Mouse (Mus musculus) lung, embryonic 15.5 days (tissue): ENCODE data around the gene Pum1. TPM values are rescaled to one million over a fixed set of nuclear protein-coding genes. Genes with fewer than 3 reads are reported as not detected.

ENCODE experiments used
- ATAC-seq: fragments of 200-750 bp; cut with Nextera tagmentation; 2 replicates; pipeline ENCODE4 v1.8.0; 2017; ENCODE audit warnings: moderate number of reproducible peaks, borderline replicate concordance; ENCODE audit not compliant: low FRiP score, low TSS enrichment; ENCODE audit errors: extremely low read depth
- H3K27ac ChIP-seq: fragments of 300-500 bp; sonication (generic); 2 replicates; pipeline ENCODE4 v1.5.1; 2015; ENCODE audit warnings: moderate library complexity, mild to moderate bottlenecking, inconsistent platforms
- H3K27me3 ChIP-seq: fragments of 300-500 bp; sonication (generic); 2 replicates; pipeline ENCODE4 v1.6.1; 2015; ENCODE audit warnings: inconsistent platforms
- H3K36me3 ChIP-seq: fragments of 300-500 bp; sonication (generic); 2 replicates; pipeline ENCODE4 v1.6.1; 2015; ENCODE audit warnings: inconsistent platforms
- H3K4me1 ChIP-seq: fragments of 300-500 bp; sonication (generic); 2 replicates; pipeline ENCODE4 v1.6.1; 2015; ENCODE audit warnings: inconsistent platforms
- H3K4me2 ChIP-seq: fragments of 300-500 bp; sonication (generic); 2 replicates; pipeline ENCODE4 v1.6.1; 2015; ENCODE audit warnings: inconsistent platforms, mild to moderate bottlenecking, moderate library complexity
- H3K4me3 ChIP-seq: fragments of 300-500 bp; sonication (generic); 2 replicates; pipeline ENCODE4 v1.5.1; 2015; ENCODE audit warnings: mild to moderate bottlenecking, inconsistent platforms
- H3K9ac ChIP-seq: fragments of 300-500 bp; sonication (generic); 2 replicates; pipeline ENCODE4 v1.6.1; 2015; ENCODE audit warnings: inconsistent platforms
- H3K9me3 ChIP-seq: fragments of 300-500 bp; sonication (generic); 2 replicates; pipeline ENCODE4 v1.6.1; 2016; ENCODE audit warnings: inconsistent platforms
- WGBS: fragments of 180-500 bp; shearing (Covaris S2); methylation state at CpG from one replicate; pipeline ENCODE4 v1.1.7; 2015; 5-methylcytosine and 5-hydroxymethylcytosine counted together
- polyA plus RNA-seq: library from polyadenylated mRNA; unstranded; fragments of >200 nt; fragmentation: Nextera tagmentation; extraction: Ambion mirVana; gene quantifications from 2 replicates; pipeline ENCODE4 v1.2.1, GENCODE M21; 2015

The Pum1 gene
- polyA plus RNA-seq, 1 experiment from 2014 or later, result 88.3 TPM

GRCm38 (mm10) chr4:130774822-130775221, 111.7 kb downstream of the Pum1 start:
- Histone ChIP-seq H3K9me3 (no peaks in the 10 kb centered on the region), H3K27ac (no peak overlapping the region), H3K4me2 (no peak overlapping the region), H3K36me3 (peaks cover 80% of the 10 kb centered on the region), H3K4me1 (peaks cover 7% of the 10 kb centered on the region; the same call in 1 of the 2 replicates), H3K4me3 (no peak overlapping the region), H3K27me3 (no peaks in the 10 kb centered on the region), H3K9ac (no peak overlapping the region)
- 93% methylated on average over 4 of the region's 4 CpGs for WGBS
- ATAC-seq, result no peak

- Histone ChIP-seq H3K9me3 (no peaks in the 10 kb centered on the region), H3K27me3 (no peaks in the 10 kb centered on the region), H3K9ac (no peak overlapping the region), H3K4me3 (no peak overlapping the region), H3K27ac (no peak overlapping the region), H3K4me2 (no peak overlapping the region), H3K36me3 (peaks cover 75% of the 10 kb centered on the region), H3K4me1 (peaks cover 7% of the 10 kb centered on the region; the same call in 1 of the 2 replicates)
- no peak for ATAC-seq
- 48% methylated on average over 10 of the region's 10 CpGs for WGBS
Observed at GRCm38 (mm10) chr4:130777647-130778046, 114.5 kb downstream of the Pum1 start.

GRCm38 (mm10) chr4:130779037-130779436, 115.9 kb downstream of the Pum1 start:
- H3K4me1 ChIP-seq, result peaks cover 7% of the 10 kb centered on the region; the same call in 1 of the 2 replicates
- ATAC-seq, result no peak
- H3K4me2 ChIP-seq, result no peak overlapping the region
- no peak overlapping the region for H3K4me3 ChIP-seq
- H3K9ac ChIP-seq, result no peak overlapping the region
- no peaks in the 10 kb centered on the region for H3K27me3 ChIP-seq
- peaks cover 61% of the 10 kb centered on the region for H3K36me3 ChIP-seq
- H3K27ac ChIP-seq, result no peak overlapping the region
- 59% methylated on average over 3 of the region's 3 CpGs for WGBS
- no peaks in the 10 kb centered on the region for H3K9me3 ChIP-seq

GRCm38 (mm10) chr4:130782492-130782891, 119.4 kb downstream of the Pum1 start:
- Histone ChIP-seq H3K4me3 (no peak overlapping the region), H3K9me3 (no peaks in the 10 kb centered on the region), H3K9ac (no peak overlapping the region), H3K4me2 (no peak overlapping the region), H3K4me1 (peaks cover 3% of the 10 kb centered on the region; the same call in 1 of the 2 replicates), H3K27me3 (no peaks in the 10 kb centered on the region), H3K27ac (no peak overlapping the region), H3K36me3 (peaks cover 33% of the 10 kb centered on the region)
- 87% methylated on average over 2 of the region's 2 CpGs for WGBS
- no peak for ATAC-seq

GRCm38 (mm10) chr4:130784755-130785154, 121.6 kb downstream of the Pum1 start:
- WGBS, result 21% methylated on average over 4 of the region's 4 CpGs
- ATAC-seq, result no peak
- Histone ChIP-seq H3K36me3 (peaks cover 20% of the 10 kb centered on the region), H3K9me3 (no peaks in the 10 kb centered on the region), H3K4me1 (no peaks in the 10 kb centered on the region), H3K9ac (no peak overlapping the region), H3K27me3 (no peaks in the 10 kb centered on the region), H3K4me2 (no peak overlapping the region), H3K4me3 (no peak overlapping the region), H3K27ac (no peak overlapping the region)

- H3K27ac ChIP-seq, result no peak overlapping the region
- no peak overlapping the region for H3K9ac ChIP-seq
- no peak overlapping the region for H3K4me3 ChIP-seq
- no peaks in the 10 kb centered on the region for H3K9me3 ChIP-seq
- no peak overlapping the region for H3K4me2 ChIP-seq
- H3K4me1 ChIP-seq, result peaks cover 6% of the 10 kb centered on the region
- no peaks in the 10 kb centered on the region for H3K27me3 ChIP-seq
- no peak for ATAC-seq
- no peaks in the 10 kb centered on the region for H3K36me3 ChIP-seq
- 72% methylated on average over 5 of the region's 5 CpGs for WGBS
Observed at GRCm38 (mm10) chr4:130787530-130787929, 124.4 kb downstream of the Pum1 start.

GRCm38 (mm10) chr4:130790180-130790579, 127.1 kb downstream of the Pum1 start:
- Histone ChIP-seq H3K27ac (no peak overlapping the region), H3K9me3 (no peaks in the 10 kb centered on the region), H3K4me2 (no peak overlapping the region), H3K27me3 (no peaks in the 10 kb centered on the region), H3K9ac (no peak overlapping the region), H3K4me1 (peaks cover 20% of the 10 kb centered on the region), H3K36me3 (no peaks in the 10 kb centered on the region), H3K4me3 (no peak overlapping the region)
- 9% methylated on average over 6 of the region's 6 CpGs for WGBS
- ATAC-seq, result no peak

GRCm38 (mm10) chr4:130791811-130792375, 128.8 kb downstream of the Pum1 start:
- Histone ChIP-seq H3K9ac (peak overlapping the region; percentile 93), H3K27ac (no peak overlapping the region), H3K9me3 (no peaks in the 10 kb centered on the region), H3K4me3 (peak overlapping the region; percentile 88), H3K27me3 (no peaks in the 10 kb centered on the region), H3K36me3 (no peaks in the 10 kb centered on the region), H3K4me2 (peak overlapping the region; percentile 99), H3K4me1 (peaks cover 24% of the 10 kb centered on the region)
- 11% methylated on average over 14 of the region's 19 CpGs for WGBS
- peak; percentile 20 for ATAC-seq

GRCm38 (mm10) chr4:130792376-130793179, 129.5 kb downstream of the Pum1 start, which contains the start of gene Sdc3:
Gene Sdc3 (plus strand): TSS chr4:130792537.
- WGBS, result 2% methylated on average over 83 of the region's 99 CpGs
- Histone ChIP-seq H3K9me3 (no peaks in the 10 kb centered on the region), H3K36me3 (no peaks in the 10 kb centered on the region), H3K4me2 (peak within 1 kb of the TSS; percentile 99), H3K4me1 (peaks cover 31% of the 10 kb centered on the region), H3K4me3 (peak within 1 kb of the TSS; percentile 88), H3K27me3 (no peaks in the 10 kb centered on the region), H3K9ac (peak within 1 kb of the TSS; percentile 93), H3K27ac (0 out of 2 replicates have a peak within 1 kb of the TSS, but pooled peaks have one; percentile 33)
- peak; percentile 19 for ATAC-seq

- no peak; the same call in 1 of the 2 replicates for ATAC-seq
- Histone ChIP-seq H3K9ac (peak overlapping the region; percentile 93), H3K36me3 (no peaks in the 10 kb centered on the region), H3K27me3 (no peaks in the 10 kb centered on the region), H3K4me2 (peak overlapping the region; percentile 99), H3K4me3 (peak overlapping the region; percentile 88), H3K9me3 (no peaks in the 10 kb centered on the region), H3K27ac (no peak overlapping the region), H3K4me1 (peaks cover 37% of the 10 kb centered on the region)
- WGBS, result 42% methylated on average over 7 of the region's 7 CpGs
Observed at GRCm38 (mm10) chr4:130793180-130793501, 130.0 kb downstream of the Pum1 start.

GRCm38 (mm10) chr4:130794771-130795170, 131.7 kb downstream of the Pum1 start:
- H3K9ac ChIP-seq, result no peak overlapping the region
- no peaks in the 10 kb centered on the region for H3K9me3 ChIP-seq
- no peak overlapping the region for H3K4me2 ChIP-seq
- H3K27ac ChIP-seq, result no peak overlapping the region
- H3K4me3 ChIP-seq, result no peak overlapping the region
- H3K36me3 ChIP-seq, result no peaks in the 10 kb centered on the region
- H3K27me3 ChIP-seq, result no peaks in the 10 kb centered on the region
- ATAC-seq, result no peak
- WGBS, result 35% methylated on average over 4 of the region's 4 CpGs
- peaks cover 53% of the 10 kb centered on the region for H3K4me1 ChIP-seq

- no peaks in the 10 kb centered on the region for H3K27me3 ChIP-seq
- H3K27ac ChIP-seq, result no peak overlapping the region
- H3K36me3 ChIP-seq, result no peaks in the 10 kb centered on the region
- H3K9me3 ChIP-seq, result no peaks in the 10 kb centered on the region
- 82% methylated on average over 6 of the region's 6 CpGs for WGBS
- ATAC-seq, result no peak
- H3K4me3 ChIP-seq, result no peak overlapping the region
- H3K4me1 ChIP-seq, result peaks cover 55% of the 10 kb centered on the region
- H3K9ac ChIP-seq, result no peak overlapping the region
- H3K4me2 ChIP-seq, result no peak overlapping the region
Observed at GRCm38 (mm10) chr4:130795970-130796369, 132.8 kb downstream of the Pum1 start.
